Mouse (Mus musculus): ENCODE measurements at regions not wholly inside any gene's neighbourhood (a gene's known extent, or its start where the extent isn't known, plus 50 kb on each side); places are given as distances from the start of the nearest gene placed in this dataset.

DNA sequence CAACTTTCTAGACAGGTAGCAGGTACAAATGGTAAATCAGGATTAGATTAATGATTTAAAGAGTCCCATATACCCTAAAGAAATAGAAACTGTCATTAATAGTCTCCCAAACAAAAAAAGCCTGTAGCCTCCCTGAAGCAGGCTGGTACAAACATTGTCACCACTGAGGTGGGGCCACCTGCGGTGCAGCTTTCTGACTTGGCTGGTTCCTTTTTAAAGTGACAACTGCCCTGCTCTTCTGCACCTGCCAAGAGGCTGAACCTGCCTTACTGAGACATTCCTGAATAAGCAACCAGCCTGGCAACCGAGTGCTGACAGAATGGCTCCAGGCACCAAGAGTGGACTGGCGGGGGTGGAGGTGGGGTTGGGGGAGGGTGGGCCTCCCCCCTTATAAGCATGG is 687.0 kb upstream of the Vrk2 start:
- no peak for DNase-seq (ENCODE audit: low spot score)

DNA sequence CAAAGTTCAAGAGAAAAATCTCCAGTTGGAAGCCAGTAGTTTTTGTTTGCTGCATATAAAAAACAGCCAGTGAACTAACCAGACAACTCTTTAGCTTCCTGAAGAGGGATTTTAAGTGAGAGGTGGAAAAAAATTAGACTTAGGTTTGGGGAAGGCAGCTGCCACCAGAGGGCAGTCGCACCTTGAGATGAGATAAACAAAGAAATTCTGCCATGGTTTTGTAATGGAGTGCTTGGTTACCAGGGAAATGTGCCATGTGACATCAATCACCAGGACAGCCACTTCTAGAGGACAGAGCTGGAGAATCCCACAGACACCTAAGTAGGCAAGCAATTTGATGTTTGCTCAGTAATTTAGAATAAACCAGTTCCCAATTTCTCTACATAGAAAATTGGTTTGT is 670.5 kb upstream of the Vrk2 start:
- DNase-seq (ENCODE audit: low spot score) = no peak
- TF ChIP-seq CTCF (IDR thresholded peaks at IDR 0.05; ENCODE audit: low read depth, low read length) (peak; percentile 20; the same call in 1 of the 2 replicates), POLR2AphosphoS5 (IDR thresholded peaks at IDR 0.05; ENCODE audit: insufficient replicate concordance, low read depth, low read length) (no peak), GATA2 (IDR thresholded peaks at IDR 0.05; ENCODE audit: borderline replicate concordance, low read depth, low read length) (no peak), TAL1 (conservative IDR thresholded peaks at IDR 0.05; ENCODE audit: low read depth, low read length) (no peak)
- Histone ChIP-seq H3K36me3 (replicated peaks) (no peaks in the 10 kb centered on the region), H3K27me3 (ENCODE audit: insufficient read depth, low read length) (no peaks in the 10 kb centered on the region), H3K4me1 (ENCODE audit: insufficient read depth, low read depth, low read length) (no peaks in the 10 kb centered on the region), H3K9me3 (replicated peaks) (no peaks in the 10 kb centered on the region), H3K4me3 (ENCODE audit: low read depth, low read length) (no peak overlapping the region)
- no peak for ATAC-seq (ENCODE audit: extremely low read depth, insufficient number of reproducible peaks, low FRiP score, poor library complexity, severe bottlenecking)

More for the DNA sequence above, 687.0 kb upstream of the Vrk2 start:
- Histone ChIP-seq H3K36me3 (replicated peaks) (no peaks in the 10 kb centered on the region), H3K4me3 (ENCODE audit: low read depth, low read length) (no peak overlapping the region), H3K4me1 (ENCODE audit: insufficient read depth, low read depth, low read length) (no peaks in the 10 kb centered on the region), H3K9me3 (replicated peaks) (no peaks in the 10 kb centered on the region), H3K27me3 (ENCODE audit: insufficient read depth, low read length) (no peaks in the 10 kb centered on the region; the same call in 1 of the 2 replicates)
- TF ChIP-seq GATA2 (IDR thresholded peaks at IDR 0.05; ENCODE audit: borderline replicate concordance, low read depth, low read length) = no peak
- no peak for ATAC-seq (ENCODE audit: extremely low read depth, insufficient number of reproducible peaks, low FRiP score, poor library complexity, severe bottlenecking)

DNA sequence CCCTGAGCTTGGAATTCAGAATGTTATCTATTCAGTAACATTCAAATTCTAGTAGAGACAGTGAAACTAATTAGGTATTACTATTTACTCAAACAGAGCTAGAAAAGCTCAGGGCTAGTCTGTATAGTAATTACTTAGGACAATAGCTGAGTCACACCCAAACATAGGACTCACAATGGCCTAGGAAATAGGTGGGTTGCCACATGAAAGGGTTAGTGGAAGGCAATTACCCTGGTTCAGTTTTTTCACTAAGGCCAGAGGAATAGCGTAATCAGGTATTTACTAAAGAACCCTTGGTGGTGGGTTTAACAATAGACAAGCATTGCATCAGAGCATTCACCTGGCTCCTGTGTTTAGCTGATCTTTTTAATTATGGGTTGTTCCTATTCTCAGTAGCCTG is 664.7 kb upstream of the Vrk2 start:
- no peak overlapping the region for H3K4me3 ChIP-seq (ENCODE audit: low read depth, low read length)
- no peaks in the 10 kb centered on the region for H3K36me3 ChIP-seq (replicated peaks)
- no peaks in the 10 kb centered on the region for H3K9me3 ChIP-seq (replicated peaks)
- ATAC-seq (ENCODE audit: extremely low read depth, insufficient number of reproducible peaks, low FRiP score, poor library complexity, severe bottlenecking) = no peak
- no peak for DNase-seq (ENCODE audit: low spot score)
- H3K4me1 ChIP-seq (ENCODE audit: insufficient read depth, low read depth, low read length) = no peaks in the 10 kb centered on the region
- H3K27me3 ChIP-seq (ENCODE audit: insufficient read depth, low read length) = no peaks in the 10 kb centered on the region
- no peak for TF ChIP-seq TAL1 (conservative IDR thresholded peaks at IDR 0.05; ENCODE audit: low read depth, low read length)

DNA sequence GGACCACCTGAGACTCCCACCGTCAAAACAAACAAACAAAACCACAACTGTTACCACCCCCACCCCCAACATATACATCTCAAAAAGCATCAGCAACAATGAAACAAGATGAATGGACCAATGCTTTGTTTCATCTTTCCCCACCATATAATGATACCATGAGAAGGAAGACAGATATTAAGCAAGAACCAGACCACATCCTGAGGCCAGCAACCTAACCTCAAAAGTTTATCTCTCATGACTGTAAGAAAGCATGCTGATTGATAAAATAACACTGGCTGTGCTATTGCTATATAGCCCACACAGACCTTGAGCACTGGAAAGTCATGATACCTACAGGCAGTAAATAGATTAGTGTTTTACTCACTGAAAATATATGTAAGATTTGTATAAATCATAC is 642.1 kb upstream of the Vrk2 start:
- no peak for TF ChIP-seq POLR2AphosphoS5 (IDR thresholded peaks at IDR 0.05; ENCODE audit: insufficient replicate concordance, low read depth, low read length)
- TF ChIP-seq TAL1 (conservative IDR thresholded peaks at IDR 0.05; ENCODE audit: low read depth, low read length) = no peak
- TF ChIP-seq GATA2 (IDR thresholded peaks at IDR 0.05; ENCODE audit: borderline replicate concordance, low read depth, low read length) = no peak
- no peak for TF ChIP-seq CTCF (IDR thresholded peaks at IDR 0.05; ENCODE audit: low read depth, low read length)
- no peak for TF ChIP-seq GATA1 (IDR thresholded peaks at IDR 0.05; ENCODE audit: borderline replicate concordance, low read length)
- Histone ChIP-seq H3K4me3 (ENCODE audit: low read depth, low read length) (no peak overlapping the region), H3K9me3 (replicated peaks) (no peaks in the 10 kb centered on the region), H3K27me3 (ENCODE audit: insufficient read depth, low read length) (no peaks in the 10 kb centered on the region), H3K4me1 (ENCODE audit: insufficient read depth, low read depth, low read length) (no peaks in the 10 kb centered on the region), H3K36me3 (replicated peaks) (no peaks in the 10 kb centered on the region)
- ATAC-seq (ENCODE audit: extremely low read depth, insufficient number of reproducible peaks, low FRiP score, poor library complexity, severe bottlenecking) (no peak), DNase-seq (ENCODE audit: low spot score) (no peak)

DNA sequence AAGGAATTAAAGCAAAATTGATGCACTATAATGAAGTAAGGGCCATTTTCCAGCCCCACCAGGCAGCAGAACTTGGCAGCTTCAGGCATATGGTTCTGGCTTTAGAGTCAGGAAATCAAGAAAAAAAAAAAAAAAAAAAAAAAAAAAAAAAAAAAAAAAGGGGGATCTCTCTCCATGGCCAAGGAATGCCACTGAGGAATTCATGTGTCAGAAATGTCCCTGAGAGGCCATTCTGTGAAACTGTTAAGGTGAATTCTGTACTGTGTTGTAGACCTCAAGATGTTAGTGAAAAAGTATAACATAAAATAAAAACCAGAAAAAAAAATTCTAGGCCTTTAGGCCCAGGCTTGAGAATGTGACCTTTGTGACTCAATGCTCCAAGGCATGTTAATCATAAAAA is 632.7 kb upstream of the Vrk2 start:
- no peaks in the 10 kb centered on the region for H3K4me1 ChIP-seq (ENCODE audit: insufficient read depth, low read depth, low read length)
- ATAC-seq (ENCODE audit: extremely low read depth, insufficient number of reproducible peaks, low FRiP score, poor library complexity, severe bottlenecking) (no peak), DNase-seq (ENCODE audit: low spot score) (no peak)
- TF ChIP-seq TAL1 (conservative IDR thresholded peaks at IDR 0.05; ENCODE audit: low read depth, low read length) (no peak), CTCF (IDR thresholded peaks at IDR 0.05; ENCODE audit: low read depth, low read length) (no peak), GATA2 (IDR thresholded peaks at IDR 0.05; ENCODE audit: borderline replicate concordance, low read depth, low read length) (no peak), POLR2AphosphoS5 (IDR thresholded peaks at IDR 0.05; ENCODE audit: insufficient replicate concordance, low read depth, low read length) (no peak), GATA1 (IDR thresholded peaks at IDR 0.05; ENCODE audit: borderline replicate concordance, low read length) (no peak)
- H3K4me3 ChIP-seq (ENCODE audit: low read depth, low read length) = no peak overlapping the region
- no peaks in the 10 kb centered on the region for H3K9me3 ChIP-seq (replicated peaks)
- no peaks in the 10 kb centered on the region for H3K36me3 ChIP-seq (replicated peaks)
- H3K27me3 ChIP-seq (ENCODE audit: insufficient read depth, low read length) = no peaks in the 10 kb centered on the region

GRCm38 (mm10) chr11:27222436-27222835 is 628.6 kb upstream of the Vrk2 start:
- Histone ChIP-seq H3K4me3 (ENCODE audit: low read depth, low read length) (no peak overlapping the region), H3K27me3 (ENCODE audit: insufficient read depth, low read length) (no peaks in the 10 kb centered on the region), H3K9me3 (replicated peaks) (no peaks in the 10 kb centered on the region), H3K4me1 (ENCODE audit: insufficient read depth, low read depth, low read length) (no peaks in the 10 kb centered on the region), H3K36me3 (replicated peaks) (no peaks in the 10 kb centered on the region)
- ATAC-seq (ENCODE audit: extremely low read depth, insufficient number of reproducible peaks, low FRiP score, poor library complexity, severe bottlenecking) (no peak), DNase-seq (ENCODE audit: low spot score) (no peak)
- TF ChIP-seq CTCF (IDR thresholded peaks at IDR 0.05; ENCODE audit: low read depth, low read length) = no peak

- ATAC-seq (ENCODE audit: extremely low read depth, insufficient number of reproducible peaks, low FRiP score, poor library complexity, severe bottlenecking) (no peak), DNase-seq (ENCODE audit: low spot score) (no peak)
- H3K9me3 ChIP-seq (replicated peaks) = no peaks in the 10 kb centered on the region
- H3K27me3 ChIP-seq (ENCODE audit: insufficient read depth, low read length) = no peaks in the 10 kb centered on the region
- H3K36me3 ChIP-seq (replicated peaks) = no peaks in the 10 kb centered on the region
- no peaks in the 10 kb centered on the region for H3K4me1 ChIP-seq (ENCODE audit: insufficient read depth, low read depth, low read length)
- TF ChIP-seq TAL1 (conservative IDR thresholded peaks at IDR 0.05; ENCODE audit: low read depth, low read length) (no peak), GATA2 (IDR thresholded peaks at IDR 0.05; ENCODE audit: borderline replicate concordance, low read depth, low read length) (no peak), POLR2AphosphoS5 (IDR thresholded peaks at IDR 0.05; ENCODE audit: insufficient replicate concordance, low read depth, low read length) (no peak), CTCF (IDR thresholded peaks at IDR 0.05; ENCODE audit: low read depth, low read length) (no peak), GATA1 (IDR thresholded peaks at IDR 0.05; ENCODE audit: borderline replicate concordance, low read length) (no peak)
- no peak overlapping the region for H3K4me3 ChIP-seq (ENCODE audit: low read depth, low read length)
Measured at GRCm38 (mm10) chr11:27221956-27222355, 628.2 kb upstream of the Vrk2 start.
